8 mouse cellular contexts compared by ENCODE assay signal in genomic region chr5:96376216-96376615, GRCm38 (mm10). TPM values are rescaled to one million over a fixed set of nuclear protein-coding genes. Genes with fewer than 3 reads are reported as not detected.
DNase-seq lines count a peak whose midpoint lies in the region; ATAC-seq lines count a peak whose summit lies in the region.

No protein-coding gene starts in this region.

- peaks cover 17% of the 10 kb centered on the region for H3K27me3 ChIP-seq in hindbrain, embryonic 10.5 days (ENCODE audit: insufficient read depth, poor library complexity, severe bottlenecking)
- peaks cover 2% of the 10 kb centered on the region; the same call in 1 of the 2 replicates for H3K27me3 ChIP-seq in hindbrain, embryonic 11.5 days (ENCODE audit: control insufficient read depth, insufficient read depth, low read length)

- no peak overlapping the region for H3K27ac ChIP-seq in hindbrain, embryonic 10.5 days
- no peak overlapping the region for H3K27ac ChIP-seq in hindbrain, embryonic 11.5 days (ENCODE audit: low read depth, low read length)

- ATAC-seq in hindbrain, embryonic 11.5 days (ENCODE audit: low FRiP score), result no peak

- no peaks in the 10 kb centered on the region for H3K36me3 ChIP-seq in hindbrain, embryonic 10.5 days
- H3K36me3 ChIP-seq in hindbrain, embryonic 11.5 days (ENCODE audit: control insufficient read depth, insufficient read depth, low read length), result no peaks in the 10 kb centered on the region

- H3K9me3 ChIP-seq in hindbrain, embryonic 10.5 days, result no peaks in the 10 kb centered on the region
- H3K9me3 ChIP-seq in hindbrain, embryonic 11.5 days (ENCODE audit: control insufficient read depth, low read length), result no peaks in the 10 kb centered on the region

- peaks cover 27% of the 10 kb centered on the region for H3K4me1 ChIP-seq in hindbrain, embryonic 10.5 days (replicated peaks)
- 0 out of 2 replicates have a peak, but pooled peaks cover 2% of the 10 kb centered on the region for H3K4me1 ChIP-seq in hindbrain, embryonic 11.5 days (replicated peaks; ENCODE audit: control insufficient read depth, insufficient read depth, low read length)

- H3K4me2 ChIP-seq in hindbrain, embryonic 11.5 days (replicated peaks; ENCODE audit: low read depth, low read length), result no peak overlapping the region

- DNase-seq in hindbrain, embryonic 10.5 days (ENCODE audit: low spot score), result no peak
- no peak for DNase-seq in hindbrain, embryonic 11.5 days (ENCODE audit: low spot score)
- peak; percentile 16 for DNase-seq in urinary bladder, postnatal 14 days (ENCODE audit: low spot score)
- no peak for DNase-seq in urinary bladder, postnatal 10 days (ENCODE audit: low spot score)
- DNase-seq in kidney, postnatal 4 days, result peak; percentile 56 to 68
- no peak for DNase-seq in layer of hippocampus, adult 9-11 months
- DNase-seq in testis, postnatal 14 days (ENCODE audit: low spot score), result no peak
- no peak for DNase-seq in layer of hippocampus, postnatal 14 days (ENCODE audit: low spot score in 2 of 2)

- H3K4me3 ChIP-seq in hindbrain, embryonic 10.5 days, result peak overlapping the region; percentile 74; the same call in 1 of the 2 replicates
- H3K4me3 ChIP-seq in hindbrain, embryonic 11.5 days (ENCODE audit: low read depth, low read length), result no peak overlapping the region

- WGBS in hindbrain, embryonic 10.5 days, result 69% methylated on average over 4 of the region's 4 CpGs
- 59% methylated on average over 4 of the region's 4 CpGs for WGBS in hindbrain, embryonic 11.5 days

- no peak overlapping the region for H3K9ac ChIP-seq in hindbrain, embryonic 11.5 days (ENCODE audit: low read depth, low read length)

RNA-seq across cellular contexts. Expression of gene Fras1, which starts 2.5 kb away (rescaled TPM):
- 7.7 and 8.5 TPM in 2 replicates for polyA plus RNA-seq in hindbrain, embryonic 10.5 days (2016; fragmentation: Nextera tagmentation; extraction: Ambion mirVana)
- polyA plus RNA-seq in hindbrain, embryonic 11.5 days (2014; fragmentation: Nextera tagmentation; extraction: Ambion mirVana), result 9.1 and 20.0 TPM in 2 replicates
- total RNA-seq in layer of hippocampus, postnatal 14 days (2021), result 10 to 100 TPM; 11.8 to 13.9 TPM

Comparison
In these comparisons a context has a peak if more than half of its experiments do, and no peak if none do; other contexts are left out.
1. DNase-seq: peak in urinary bladder, postnatal 14 days (single experiment) and kidney, postnatal 4 days (2 of 2); none in hindbrain, embryonic 10.5 days (single experiment), hindbrain, embryonic 11.5 days (single experiment), urinary bladder, postnatal 10 days (single experiment), layer of hippocampus, adult 9-11 months (single experiment), testis, postnatal 14 days (single experiment) and layer of hippocampus, postnatal 14 days (0 of 2).